Mouse (Mus musculus) ZHBTc4 (cell line): ENCODE results near the gene Prpsap2.
"Not testable (repeated sequence)": the region's sequence is repeated elsewhere in the genome, so short reads cannot be mapped to it uniquely, and the experiment has no call there.

Experiments used
- DNase-seq: peaks from one replicate; pipeline ENCODE4 v3.0.0-alpha.2; 2011; ENCODE audit warnings: low read depth, low spot score

Prpsap2 gene

DNA sequence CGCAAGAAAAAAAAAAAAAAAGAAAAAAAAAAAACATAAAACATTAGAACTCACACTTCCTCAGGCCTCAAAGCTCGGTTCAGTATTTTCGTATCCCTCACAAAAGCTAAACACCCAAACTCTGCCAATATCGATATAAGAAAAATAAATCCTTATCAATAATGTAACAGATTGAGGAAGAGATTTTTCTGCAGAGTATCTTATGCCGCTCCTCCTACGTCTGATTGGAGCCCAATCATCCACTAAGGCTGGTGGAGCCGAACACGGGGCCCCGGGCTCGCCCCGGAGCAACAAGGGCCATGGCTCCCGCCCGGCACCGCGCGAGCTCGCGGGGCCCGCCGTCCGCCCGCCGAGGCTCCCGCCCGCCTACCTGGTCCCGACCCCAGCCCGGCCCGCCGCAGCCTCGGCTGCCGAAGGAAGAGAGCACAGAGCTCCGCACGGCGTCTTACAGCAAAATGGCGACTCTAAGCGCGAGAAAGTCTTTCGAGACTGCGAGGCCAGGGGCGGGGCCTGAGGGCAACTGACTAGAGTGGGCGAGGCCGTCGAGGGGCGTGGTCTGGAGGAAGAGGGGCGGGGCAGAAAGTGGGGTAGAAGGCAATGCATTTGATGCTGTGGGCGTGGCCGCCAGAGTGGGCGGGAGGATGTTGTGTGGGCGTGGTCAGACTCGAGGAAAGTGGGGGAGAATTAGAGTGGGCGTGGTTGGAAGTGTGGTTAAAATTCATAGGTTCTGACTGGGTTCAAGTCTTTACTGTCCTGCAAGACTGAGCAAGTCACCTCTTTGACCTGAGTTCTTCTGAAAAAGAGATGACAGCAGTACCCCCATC is at the start of gene Prpsap2:
Gene Prpsap2 (minus strand): TSS at position 505 of the 824 bp plus-strand sequence.
- peak; percentile 99 for DNase-seq

DNA sequence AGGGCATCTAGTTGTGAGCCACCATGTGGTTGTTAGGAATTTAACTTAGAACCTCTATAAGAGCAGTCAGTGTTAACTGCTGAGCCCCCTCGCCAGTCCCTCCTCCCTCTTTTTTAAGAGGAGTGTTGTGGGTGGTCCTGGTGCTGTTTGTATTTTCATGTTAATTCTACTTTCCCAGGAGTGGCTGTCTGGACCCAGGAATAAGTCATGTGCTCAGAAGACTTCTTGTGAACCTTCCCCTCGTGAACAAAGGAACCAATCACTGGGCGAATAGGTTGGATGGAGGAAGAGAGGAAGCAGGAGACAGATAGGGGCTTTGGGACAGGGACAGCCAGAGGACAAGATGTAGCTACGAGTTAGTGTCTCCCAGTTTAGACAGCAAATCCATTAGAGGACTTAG is 47.9 kb upstream of the Prpsap2 start:
- DNase-seq: peak; percentile 92

DNA sequence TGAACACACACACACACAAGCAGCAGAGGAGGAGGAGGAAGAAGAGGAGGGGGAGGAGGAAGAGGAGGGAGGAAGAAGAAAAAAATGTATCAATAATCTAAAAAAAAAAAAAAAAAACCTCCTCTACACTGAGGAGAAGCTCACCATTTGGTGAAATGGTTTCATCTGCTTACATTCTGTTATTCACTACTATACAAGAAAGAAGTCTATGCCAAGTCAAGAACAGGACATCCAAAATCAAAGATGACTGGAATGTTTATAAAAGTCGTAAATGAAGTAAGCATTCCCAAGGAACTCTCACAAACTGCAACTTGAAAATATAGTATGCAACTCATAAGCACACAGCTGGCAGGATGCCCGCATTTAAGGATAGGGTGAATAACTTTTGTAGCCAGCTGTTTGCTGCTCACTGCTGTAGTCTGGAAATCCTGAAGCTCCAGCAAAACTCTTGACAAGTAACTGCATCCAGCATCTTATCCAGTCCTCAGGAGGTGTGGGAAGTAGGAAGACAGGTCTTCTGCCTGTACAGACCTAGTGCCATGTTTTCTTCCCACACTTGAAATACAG is 46.7 kb upstream of the Prpsap2 start:
- no peak for DNase-seq

DNA sequence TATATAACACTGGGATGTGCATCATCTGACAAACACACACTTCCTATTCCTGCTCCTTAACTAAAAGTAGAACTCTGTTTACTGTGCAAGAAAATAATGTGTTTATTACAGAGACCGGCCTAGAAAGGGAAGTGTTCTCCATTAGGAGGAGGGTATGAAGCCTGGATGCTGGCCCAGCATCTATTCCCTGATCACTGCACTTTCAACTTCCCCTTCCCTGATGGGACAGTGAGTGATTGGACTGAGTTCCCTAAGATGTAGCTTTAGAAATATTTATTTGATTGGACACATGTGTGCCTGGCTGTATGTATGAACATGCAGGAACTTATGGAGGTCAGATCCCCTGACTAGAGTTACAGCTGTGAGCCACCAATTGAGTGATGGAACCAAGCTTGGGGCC is 31.6 kb upstream of the Prpsap2 start:
- DNase-seq: no peak

DNA sequence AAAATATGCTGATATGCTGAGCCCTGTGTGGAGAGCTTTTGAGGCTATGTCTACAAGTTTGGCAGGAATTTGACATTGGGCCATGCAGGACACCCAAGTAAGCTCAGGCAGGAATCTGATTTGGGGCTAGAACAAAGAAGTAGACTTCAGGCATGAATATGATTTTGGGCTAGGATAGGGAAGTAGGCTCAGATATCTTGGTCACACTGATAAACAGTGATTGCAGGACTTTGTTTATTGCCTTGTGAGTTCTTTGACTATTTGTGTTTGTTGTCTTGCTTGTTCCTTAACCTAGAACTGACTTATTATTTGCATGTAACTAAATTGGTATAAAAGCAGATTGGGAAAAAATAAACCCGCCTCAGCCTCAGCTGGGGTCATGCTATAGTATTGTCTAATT is 26.7 kb upstream of the Prpsap2 start:
- DNase-seq: no peak

DNA sequence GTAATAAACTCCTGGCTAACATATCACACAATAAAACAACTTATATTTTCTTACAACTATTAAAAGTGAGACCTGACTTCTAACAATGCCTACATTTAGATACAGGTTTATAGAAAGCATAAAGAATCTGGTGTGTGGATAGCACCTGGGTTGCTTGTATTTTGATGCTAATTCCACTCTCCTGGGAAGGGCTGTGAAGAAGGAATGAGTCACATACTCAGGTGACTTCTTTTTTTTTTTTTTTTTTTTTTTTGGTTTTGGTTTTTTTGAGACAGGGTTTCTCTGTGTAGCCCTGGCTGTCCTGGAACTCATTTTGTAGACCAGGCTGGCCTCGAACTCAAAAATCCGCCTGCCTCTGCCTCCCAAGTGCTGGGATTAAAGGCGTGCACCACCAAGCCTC is 20.6 kb upstream of the Prpsap2 start:
- not testable (repeated sequence) for DNase-seq

DNA sequence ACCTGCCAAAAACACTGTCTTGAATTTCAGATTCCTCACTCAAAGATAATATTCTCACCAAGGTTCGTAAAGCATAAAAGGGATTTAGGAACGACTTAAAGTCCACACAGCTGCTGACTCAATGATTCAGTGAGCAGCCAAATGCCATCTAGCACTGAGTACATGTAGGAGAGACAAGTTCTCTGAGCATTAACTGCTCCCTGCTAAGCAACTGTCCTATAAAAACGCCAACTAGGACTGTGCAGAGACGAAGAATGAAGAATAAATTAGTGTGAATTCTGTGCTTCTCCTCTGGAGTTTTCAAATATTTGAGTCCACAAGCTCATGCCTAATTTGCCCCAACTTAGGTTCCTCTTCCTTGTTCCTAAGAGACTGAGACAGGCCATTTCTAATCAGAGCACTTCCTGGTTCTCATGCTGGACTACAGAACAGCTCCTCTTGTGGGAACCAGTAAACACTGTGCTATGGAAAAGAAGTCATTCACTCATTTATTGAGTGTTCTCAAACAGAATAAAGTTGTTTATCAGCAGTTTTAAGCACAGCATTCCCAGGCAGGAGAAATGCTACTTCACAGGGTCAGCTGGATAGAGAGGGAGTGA is 12.8 kb upstream of the Prpsap2 start:
- no peak for DNase-seq

DNA sequence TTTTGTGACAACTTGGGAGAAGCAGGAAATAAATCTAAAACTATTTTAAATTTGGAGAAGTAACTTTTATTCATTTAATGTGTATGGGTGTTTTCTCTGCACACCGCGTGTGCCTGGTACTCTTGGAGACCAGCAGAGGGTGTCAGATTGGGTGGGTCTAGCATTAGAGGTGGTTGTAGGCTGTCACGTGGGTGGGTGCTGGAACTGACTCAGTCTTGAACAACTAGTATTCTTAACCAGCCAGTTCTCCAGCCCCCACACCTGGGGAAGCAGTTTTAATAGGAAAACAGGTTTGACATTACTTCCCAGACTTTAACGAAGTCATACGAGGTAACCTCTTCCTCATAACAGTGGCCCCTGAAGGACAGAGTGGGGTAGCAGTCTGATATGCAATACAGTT is 1.4 kb downstream of the Prpsap2 start:
- peak; percentile 82 for DNase-seq

DNA sequence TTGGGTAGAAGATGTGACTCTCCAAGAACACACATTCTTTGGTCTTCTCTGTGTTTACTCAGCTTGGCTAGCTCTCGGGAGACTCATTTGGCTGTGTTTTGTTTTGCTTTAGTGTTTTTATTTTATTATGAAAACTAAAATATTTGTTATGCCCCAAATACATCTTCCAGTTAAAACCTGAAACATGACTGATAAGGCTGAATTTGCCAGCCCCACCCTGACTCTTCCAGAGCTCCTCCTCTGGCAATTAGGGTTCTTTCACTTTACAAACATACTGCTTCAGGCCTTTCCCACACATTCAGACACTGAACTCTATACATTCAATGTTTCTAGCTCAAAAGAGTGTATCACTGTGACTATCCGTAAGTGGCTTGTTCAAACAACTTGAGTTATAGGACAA is 4.7 kb downstream of the Prpsap2 start:
- no peak for DNase-seq

DNA sequence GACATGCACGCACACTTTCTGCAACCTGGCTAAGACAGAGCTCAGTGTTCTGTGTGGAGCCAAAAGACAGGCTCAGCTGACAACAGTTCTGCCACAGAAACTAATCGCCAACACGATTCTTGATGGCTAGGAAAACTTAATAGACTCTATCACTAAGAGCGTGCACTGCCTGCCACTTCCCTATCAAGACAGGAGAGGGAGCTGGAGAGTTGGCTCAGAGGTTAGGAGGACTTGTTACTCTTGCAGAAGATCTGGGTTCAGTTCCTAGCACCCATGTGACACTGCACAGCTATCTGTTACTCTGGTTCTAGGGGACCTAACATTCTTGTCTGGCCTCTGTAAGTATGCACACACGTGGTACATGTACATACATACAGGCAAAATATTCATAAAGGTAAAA is 10.3 kb downstream of the Prpsap2 start:
- DNase-seq: peak; percentile 60

DNA sequence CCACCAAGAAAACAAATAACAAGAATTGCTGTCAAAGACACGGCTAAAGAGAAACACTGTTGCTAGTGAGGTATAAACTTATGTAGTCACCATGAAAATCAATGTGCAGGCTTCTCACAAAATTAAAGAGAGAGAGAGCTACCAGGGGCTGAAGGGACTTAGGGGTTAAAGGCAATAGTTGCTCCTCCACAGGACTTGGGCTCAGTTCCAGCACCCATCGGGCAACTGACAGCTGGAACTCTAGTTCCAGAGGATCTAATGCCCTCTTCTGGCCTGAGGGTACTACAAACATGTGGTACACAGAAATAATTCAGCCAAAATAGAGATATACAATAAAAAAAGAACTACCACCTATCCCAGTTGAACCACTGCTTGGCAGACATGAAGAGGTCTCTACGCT is 14.7 kb downstream of the Prpsap2 start:
- DNase-seq: no peak

DNA sequence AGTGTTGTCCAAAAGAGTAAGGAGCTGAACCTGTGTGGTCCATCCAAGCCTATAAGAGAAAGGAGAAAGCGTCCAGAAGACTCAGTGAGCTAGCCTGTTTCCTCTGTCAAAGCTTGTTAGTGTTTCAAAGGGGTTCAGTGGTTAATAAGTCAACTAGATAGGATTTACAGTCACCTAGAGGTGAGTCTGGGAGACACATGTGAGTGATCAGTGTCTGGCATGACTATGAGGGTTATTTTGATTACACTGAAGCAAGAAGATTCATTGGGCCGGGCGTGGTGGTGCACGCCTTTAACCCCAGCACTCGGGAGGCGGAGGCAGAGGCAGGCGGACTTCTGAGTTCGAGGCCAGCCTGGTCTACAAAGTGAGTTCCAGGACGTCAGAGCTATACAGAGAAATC is 16.1 kb downstream of the Prpsap2 start:
- DNase-seq: peak; percentile 20

DNA sequence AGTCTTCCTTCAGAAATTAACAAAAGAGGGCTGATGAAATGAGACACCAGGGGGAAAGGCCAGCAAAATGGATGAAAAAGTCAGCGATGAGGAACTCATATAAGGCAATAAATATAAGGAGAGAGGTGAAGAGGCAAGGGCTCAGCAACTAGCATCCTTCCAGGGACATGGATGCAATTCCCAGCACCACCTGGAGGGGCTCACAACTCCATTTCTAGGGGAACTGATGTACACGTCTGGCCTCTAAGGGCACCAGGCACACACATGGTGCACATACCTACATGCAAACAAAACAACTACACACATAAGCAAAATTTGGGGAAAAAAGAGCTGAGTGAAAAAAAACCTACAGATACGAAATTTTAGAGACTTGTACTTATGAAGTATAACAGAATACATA is 17.4 kb downstream of the Prpsap2 start:
- DNase-seq: peak; percentile 58

DNA sequence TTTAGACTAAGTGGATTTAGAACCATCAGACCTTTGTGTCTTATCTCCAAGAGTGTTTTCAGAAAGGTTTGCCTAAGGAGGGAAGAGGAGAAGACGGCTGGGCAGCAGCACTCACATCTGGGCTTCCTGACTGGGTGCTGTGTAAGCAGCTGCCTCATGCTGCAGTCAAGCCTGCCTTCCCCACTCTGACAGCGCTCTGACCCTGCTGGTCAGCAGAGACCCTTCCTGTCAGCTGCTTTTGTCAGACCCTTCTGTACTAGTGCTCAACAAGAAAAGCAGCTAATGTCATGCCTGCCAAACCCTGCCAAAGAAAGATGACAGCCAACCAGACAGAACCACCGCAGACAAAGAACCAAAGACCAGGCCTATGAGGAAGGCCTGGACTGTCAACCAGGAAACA is 18.1 kb downstream of the Prpsap2 start:
- DNase-seq: no peak

DNA sequence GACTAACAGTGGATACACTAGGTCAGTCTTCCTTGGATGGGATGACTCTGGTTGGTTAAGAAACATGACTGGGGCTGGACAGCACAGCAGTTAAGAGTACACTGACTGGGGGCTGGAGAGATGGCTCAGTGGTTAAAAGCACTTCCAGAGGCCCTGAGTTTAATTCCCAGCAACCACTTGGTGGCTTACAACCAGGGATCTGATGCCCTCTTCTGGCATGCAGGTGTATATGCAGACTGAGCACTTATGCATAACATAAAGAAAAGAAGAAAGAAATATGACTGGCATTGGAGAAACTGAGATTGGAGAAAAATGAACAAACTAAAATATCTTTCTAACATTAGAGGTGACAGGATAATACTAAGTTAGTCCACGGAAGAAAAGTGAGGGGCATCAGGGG is 21.4 kb downstream of the Prpsap2 start:
- DNase-seq: peak; percentile 54

DNA sequence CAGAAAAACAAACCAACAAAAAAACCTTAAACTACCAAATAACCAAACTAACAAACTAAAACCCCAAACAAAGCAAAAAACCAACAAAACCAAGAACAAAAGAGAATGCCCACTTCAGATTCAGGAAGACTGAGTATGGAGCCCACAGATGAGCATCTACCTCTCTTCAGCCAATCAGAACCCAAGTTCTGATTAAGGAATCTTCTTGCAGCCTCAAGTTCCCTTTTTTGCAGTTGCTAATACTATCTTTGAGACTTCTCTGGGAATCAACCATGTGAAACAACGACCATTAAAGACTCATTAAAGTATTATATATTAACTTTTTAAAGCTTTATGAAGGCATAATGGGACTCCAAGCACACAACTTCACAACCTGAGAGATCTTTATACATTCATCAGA is 24.6 kb downstream of the Prpsap2 start:
- no peak for DNase-seq

DNA sequence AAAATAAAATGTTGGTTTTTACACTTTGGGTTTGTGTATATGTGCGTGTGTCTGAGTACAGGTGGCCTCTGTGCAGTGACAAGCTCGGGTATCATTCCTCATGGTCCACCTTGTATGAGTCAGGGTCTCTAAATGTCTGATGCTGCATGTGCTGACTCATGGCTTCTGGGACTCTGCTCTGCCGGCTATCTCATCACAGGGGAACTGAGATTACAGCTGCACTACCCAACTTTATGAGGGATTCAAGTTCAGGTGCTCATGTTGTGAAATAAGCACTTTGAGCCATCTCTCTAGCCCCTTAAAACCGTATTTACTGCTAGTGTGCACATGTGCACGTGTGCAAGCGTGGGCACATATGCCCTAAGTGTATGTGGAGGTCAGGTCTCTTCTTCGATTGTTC is 29.2 kb downstream of the Prpsap2 start:
- no peak for DNase-seq

DNA sequence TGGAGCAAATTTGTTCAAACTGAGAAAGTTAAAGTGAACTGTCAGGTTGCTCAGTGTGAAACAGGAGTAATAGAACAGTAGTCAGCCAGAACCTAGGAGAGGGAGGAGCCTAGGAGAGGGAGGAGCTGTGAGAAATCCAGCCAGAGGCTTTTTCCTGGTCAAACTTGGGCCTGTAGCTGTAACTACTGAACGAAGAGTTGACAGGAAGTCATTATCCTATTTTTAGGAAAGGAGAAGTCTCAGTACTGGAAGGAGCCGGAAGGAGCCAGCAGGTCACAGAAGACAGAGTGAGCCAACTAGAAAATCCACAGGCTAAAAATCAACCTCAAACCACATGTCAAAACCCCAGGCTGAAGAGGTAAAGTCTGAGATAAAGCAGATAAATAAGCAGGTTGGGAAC is 33.9 kb downstream of the Prpsap2 start:
- DNase-seq: peak; percentile 13

DNA sequence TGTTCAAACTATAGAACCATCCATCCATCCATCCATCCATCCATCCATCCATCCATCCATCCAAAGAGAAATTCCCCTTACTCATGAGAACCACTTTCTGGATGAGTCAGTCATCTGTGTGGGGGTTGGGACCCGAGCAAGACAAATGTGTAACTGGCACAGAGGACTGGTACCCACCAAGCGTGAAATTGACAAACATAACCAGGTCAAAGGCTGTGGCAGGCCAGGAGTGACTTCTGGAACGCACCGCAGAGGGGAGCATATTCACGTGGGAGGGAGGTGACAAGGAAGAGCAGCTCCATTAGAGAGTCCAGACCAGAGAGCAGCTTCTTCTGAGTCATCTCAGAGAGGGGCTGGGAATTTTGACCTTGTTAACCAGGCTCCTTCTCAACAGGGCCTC is 39.8 kb downstream of the Prpsap2 start:
- no peak for DNase-seq

DNA sequence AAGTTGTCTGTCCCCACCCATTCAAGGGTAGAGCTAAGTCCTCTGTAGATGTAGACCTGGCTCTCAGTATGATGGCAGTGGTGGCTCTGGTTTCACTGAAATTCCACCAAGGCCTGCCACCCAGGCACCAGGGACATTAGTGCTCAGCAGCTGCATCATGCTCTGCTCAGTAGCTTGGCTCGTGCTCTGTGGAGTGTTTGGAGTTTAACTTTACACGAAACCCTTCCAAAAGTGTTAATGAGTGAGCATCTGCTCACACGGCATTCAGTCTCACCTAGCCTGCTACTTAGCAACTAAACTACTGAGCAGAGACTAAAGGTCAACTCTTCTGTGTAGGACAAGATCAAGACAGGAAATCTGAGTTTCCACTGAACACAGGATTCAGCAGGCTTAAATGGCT is 41.3 kb downstream of the Prpsap2 start, which contains the start of gene Slc5a10:
Gene Slc5a10 (minus strand): TSS at position 191 of the 400 bp plus-strand sequence.
- DNase-seq: no peak

DNA sequence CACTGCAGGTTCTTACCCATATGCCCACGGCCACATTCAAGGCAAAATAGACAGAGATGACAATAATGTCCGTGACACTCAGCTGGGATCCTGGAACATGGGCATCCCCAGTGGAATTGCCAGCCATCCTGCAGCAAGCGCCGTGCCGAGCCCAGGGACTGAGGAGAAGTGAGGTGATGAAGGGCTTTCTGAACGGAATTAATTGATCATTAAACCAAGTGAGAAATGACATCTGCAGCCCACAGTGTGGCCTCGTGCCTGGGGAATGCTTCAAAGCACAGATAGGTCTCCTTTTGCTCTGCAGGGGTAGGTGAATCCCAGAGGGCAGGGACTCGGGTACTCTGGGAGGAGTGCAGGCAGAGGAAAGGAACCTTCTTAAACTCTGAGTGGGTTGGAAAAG is 42.1 kb downstream of the Prpsap2 start:
- no peak for DNase-seq

DNA sequence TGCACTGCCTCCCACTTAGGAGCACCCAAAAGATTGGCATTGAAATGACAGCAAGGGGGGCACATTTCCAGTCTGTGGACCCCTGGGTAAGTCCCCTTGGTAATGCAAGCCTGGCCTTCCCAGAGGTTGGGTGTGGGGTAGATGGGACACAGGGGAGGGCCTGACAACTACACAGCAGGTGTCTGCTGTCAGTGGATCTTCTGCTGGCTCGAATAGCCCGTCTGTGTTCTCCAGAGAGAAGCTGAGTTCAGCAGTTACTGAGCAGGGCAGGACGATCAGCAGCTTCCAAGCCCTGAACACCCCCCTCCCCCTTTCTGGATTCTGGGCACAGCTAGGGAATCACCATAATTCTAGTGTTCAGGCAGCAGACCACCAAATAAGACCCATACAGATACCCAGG is 42.5 kb downstream of the Prpsap2 start:
- no peak for DNase-seq

DNA sequence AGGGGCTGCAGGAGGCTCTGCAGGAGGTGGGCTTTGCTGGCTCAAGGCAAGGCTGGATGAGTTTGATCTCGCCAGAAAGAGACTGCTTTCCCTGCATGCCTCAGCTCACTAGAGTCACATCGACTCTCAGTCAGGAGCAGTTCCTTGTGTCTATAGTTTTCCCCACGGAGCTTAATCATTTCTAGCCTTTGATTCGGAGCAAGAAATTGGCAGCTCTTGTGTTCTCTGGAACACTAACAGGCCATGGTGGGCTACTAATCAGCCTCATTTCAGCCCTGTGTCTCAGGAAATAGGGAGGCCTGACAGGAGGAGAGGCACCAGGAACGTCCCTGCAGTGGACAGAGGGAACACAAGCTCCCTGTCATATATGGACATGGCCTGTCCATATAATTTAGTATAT is 43.9 kb downstream of the Prpsap2 start:
- DNase-seq: no peak
